Mouse (Mus musculus): ENCODE measurements at regions not wholly inside any gene's neighbourhood (a gene's known extent, or its start where the extent isn't known, plus 50 kb on each side); places are given as distances from the start of the nearest gene placed in this dataset.

GRCm38 (mm10) chr14:102925769-102926443 is 56.5 kb downstream of the Kctd12 start:
- Histone ChIP-seq H3K36me3 (ENCODE audit: control insufficient read depth, insufficient read depth, low read length) (no peaks in the 10 kb centered on the region), H3K4me1 (ENCODE audit: control insufficient read depth, insufficient read depth, insufficient read length) (peaks cover 34% of the 10 kb centered on the region), H3K4me3 (ENCODE audit: extremely low read depth, insufficient read depth, insufficient read length) (no peak overlapping the region), H3K27me3 (ENCODE audit: control insufficient read depth, insufficient read depth, low read length) (no peaks in the 10 kb centered on the region), H3K27ac (ENCODE audit: insufficient read depth, low read length) (no peak overlapping the region)
- TF ChIP-seq CTCF (IDR thresholded peaks at IDR 0.05; ENCODE audit: extremely low read depth, insufficient read depth, insufficient read length, insufficient replicate concordance) (no peak), POLR2A (IDR thresholded peaks at IDR 0.05; ENCODE audit: low read depth, low read length) (no peak)
- 79% methylated on average over 6 of the region's 6 CpGs for WGBS
- DNase-seq (ENCODE audit: low read depth in 1 of 2, low spot score in 2 of 2): no peak

DNA sequence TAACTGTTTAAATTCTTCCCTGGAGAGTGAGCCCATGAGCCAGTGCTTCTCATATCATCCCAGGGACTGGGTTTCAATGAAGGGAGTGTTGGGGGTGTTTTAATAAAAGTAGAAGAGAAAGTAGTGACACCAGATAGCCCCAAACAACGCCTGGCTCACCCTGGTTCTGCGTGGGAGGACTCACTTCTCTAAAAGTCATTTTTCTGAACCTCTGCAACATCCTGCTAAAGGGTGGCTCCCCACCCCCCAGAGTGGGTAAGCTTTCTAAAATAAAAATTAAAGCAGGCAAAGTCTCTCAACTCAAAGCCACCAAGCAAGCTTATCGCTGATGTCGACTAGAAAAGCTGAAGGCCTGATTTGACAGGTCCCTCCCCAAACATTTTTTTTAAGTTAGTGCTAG is 57.8 kb downstream of the Kctd12 start:
- peaks cover 32% of the 10 kb centered on the region for H3K4me1 ChIP-seq (ENCODE audit: control insufficient read depth, insufficient read depth, insufficient read length)
- no peaks in the 10 kb centered on the region for H3K27me3 ChIP-seq (ENCODE audit: control insufficient read depth, insufficient read depth, low read length)
- peak overlapping the region; percentile 94 for H3K27ac ChIP-seq (ENCODE audit: insufficient read depth, low read length)
- H3K36me3 ChIP-seq (ENCODE audit: control insufficient read depth, insufficient read depth, low read length): no peaks in the 10 kb centered on the region
- no peak overlapping the region for H3K4me3 ChIP-seq (ENCODE audit: extremely low read depth, insufficient read depth, insufficient read length)
- DNase-seq (ENCODE audit: low read depth in 1 of 2, low spot score in 2 of 2): peak; percentile 74 to 75
- TF ChIP-seq POLR2A (IDR thresholded peaks at IDR 0.05; ENCODE audit: low read depth, low read length): no peak
- no peak for TF ChIP-seq CTCF (IDR thresholded peaks at IDR 0.05; ENCODE audit: extremely low read depth, insufficient read depth, insufficient read length, insufficient replicate concordance)
- WGBS: 21% methylated on average over 4 of the region's 4 CpGs

- TF ChIP-seq CTCF (IDR thresholded peaks at IDR 0.05; ENCODE audit: extremely low read depth, insufficient read depth, insufficient read length, insufficient replicate concordance) (no peak), POLR2A (IDR thresholded peaks at IDR 0.05; ENCODE audit: low read depth, low read length) (no peak)
- Histone ChIP-seq H3K4me1 (ENCODE audit: control insufficient read depth, insufficient read depth, insufficient read length) (peaks cover 24% of the 10 kb centered on the region), H3K27ac (ENCODE audit: insufficient read depth, low read length) (peak overlapping the region; percentile 47), H3K4me3 (ENCODE audit: extremely low read depth, insufficient read depth, insufficient read length) (no peak overlapping the region), H3K27me3 (ENCODE audit: control insufficient read depth, insufficient read depth, low read length) (no peaks in the 10 kb centered on the region), H3K36me3 (ENCODE audit: control insufficient read depth, insufficient read depth, low read length) (no peaks in the 10 kb centered on the region)
- DNase-seq (ENCODE audit: low read depth in 1 of 2, low spot score in 2 of 2): no peak
- 36% methylated on average over 5 of the region's 5 CpGs for WGBS
These were observed 59.9 kb downstream of the Kctd12 start for GRCm38 (mm10) chr14:102922496-102922993.

DNA sequence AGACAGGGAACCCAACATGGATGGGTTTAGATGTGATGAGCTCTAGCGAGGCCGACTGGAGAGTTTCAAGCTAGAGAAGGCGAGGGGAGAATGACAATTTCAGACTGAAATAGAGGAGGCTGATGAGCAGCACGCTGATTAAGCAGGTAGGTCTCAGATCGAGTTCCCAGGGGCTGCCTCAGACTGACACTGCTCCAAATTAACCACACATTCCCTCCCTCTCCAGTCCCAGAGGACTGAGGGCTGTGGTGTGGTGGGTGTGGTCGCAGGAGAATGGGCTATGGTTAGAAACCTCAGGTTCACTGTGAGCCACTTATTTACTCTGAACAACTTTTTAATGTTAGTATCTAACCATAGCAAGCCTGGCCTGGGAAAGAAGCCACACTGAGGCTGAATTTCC is 62.0 kb downstream of the Kctd12 start:
- Histone ChIP-seq H3K36me3 (ENCODE audit: control insufficient read depth, insufficient read depth, low read length) (no peaks in the 10 kb centered on the region), H3K4me1 (ENCODE audit: control insufficient read depth, insufficient read depth, insufficient read length) (peaks cover 15% of the 10 kb centered on the region), H3K4me3 (ENCODE audit: extremely low read depth, insufficient read depth, insufficient read length) (no peak overlapping the region), H3K27ac (ENCODE audit: insufficient read depth, low read length) (no peak overlapping the region), H3K27me3 (ENCODE audit: control insufficient read depth, insufficient read depth, low read length) (no peaks in the 10 kb centered on the region)
- WGBS: 50% methylated on average over 6 of the region's 6 CpGs
- TF ChIP-seq POLR2A (IDR thresholded peaks at IDR 0.05; ENCODE audit: low read depth, low read length) (no peak), CTCF (IDR thresholded peaks at IDR 0.05; ENCODE audit: extremely low read depth, insufficient read depth, insufficient read length, insufficient replicate concordance) (no peak)
- no peak for DNase-seq (ENCODE audit: low read depth in 1 of 2, low spot score in 2 of 2)

DNA sequence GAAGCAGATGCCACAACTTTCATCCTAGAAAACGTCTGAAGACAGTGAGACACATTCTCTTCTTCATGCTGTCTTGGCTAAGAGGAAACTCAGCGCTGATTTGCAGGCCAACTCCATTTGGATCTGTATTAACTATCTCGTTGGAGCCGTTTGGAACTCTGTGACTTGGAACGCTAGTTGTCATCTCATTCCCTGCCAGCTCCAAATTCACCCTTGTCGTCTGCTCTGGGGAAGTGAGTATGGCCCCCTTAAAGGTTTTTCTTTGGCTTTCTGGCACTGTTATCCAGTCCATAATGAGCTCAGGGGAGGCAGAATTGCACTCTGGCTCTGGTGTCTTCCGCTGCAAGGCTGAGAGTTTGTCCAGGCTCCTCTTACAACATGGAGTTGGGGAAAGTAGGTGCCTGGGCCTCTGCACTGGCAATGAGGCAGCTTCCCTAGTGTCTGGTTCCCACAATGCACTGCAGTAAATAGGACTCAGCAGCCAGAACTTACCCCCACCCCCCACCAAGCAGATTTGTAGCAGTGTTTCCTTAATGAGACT is 63.1 kb downstream of the Kctd12 start:
- Histone ChIP-seq H3K27me3 (ENCODE audit: control insufficient read depth, insufficient read depth, low read length) (no peaks in the 10 kb centered on the region), H3K27ac (ENCODE audit: insufficient read depth, low read length) (no peak overlapping the region), H3K36me3 (ENCODE audit: control insufficient read depth, insufficient read depth, low read length) (no peaks in the 10 kb centered on the region), H3K4me1 (ENCODE audit: control insufficient read depth, insufficient read depth, insufficient read length) (peaks cover 7% of the 10 kb centered on the region), H3K4me3 (ENCODE audit: extremely low read depth, insufficient read depth, insufficient read length) (no peak overlapping the region)
- WGBS: 88% methylated on average over 7 of the region's 7 CpGs
- no peak for TF ChIP-seq CTCF (IDR thresholded peaks at IDR 0.05; ENCODE audit: extremely low read depth, insufficient read depth, insufficient read length, insufficient replicate concordance)
- no peak for TF ChIP-seq POLR2A (IDR thresholded peaks at IDR 0.05; ENCODE audit: low read depth, low read length)
- DNase-seq (ENCODE audit: low read depth in 1 of 2, low spot score in 2 of 2): no peak

DNA sequence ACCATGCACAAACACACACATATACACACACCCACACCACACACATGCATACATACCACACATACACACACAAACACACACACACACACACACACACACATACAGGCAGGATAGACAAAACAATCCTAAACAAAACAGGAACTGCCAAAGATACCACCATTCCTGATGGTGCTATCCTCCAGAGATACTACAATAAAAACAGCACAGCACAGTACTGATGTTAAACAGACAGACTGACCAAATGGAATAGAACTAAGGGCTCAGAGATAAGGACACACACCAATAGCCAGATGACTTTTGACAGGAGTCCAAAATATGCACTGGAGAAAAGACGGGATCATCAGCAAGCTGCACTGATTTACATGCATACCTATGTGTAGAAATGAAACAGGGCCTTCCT is 64.5 kb downstream of the Kctd12 start:
- WGBS: 93% methylated on average over 1 of the region's 1 CpGs
- no peaks in the 10 kb centered on the region for H3K27me3 ChIP-seq (ENCODE audit: control insufficient read depth, insufficient read depth, low read length)
- no peak overlapping the region for H3K4me3 ChIP-seq (ENCODE audit: extremely low read depth, insufficient read depth, insufficient read length)
- TF ChIP-seq CTCF (IDR thresholded peaks at IDR 0.05; ENCODE audit: extremely low read depth, insufficient read depth, insufficient read length, insufficient replicate concordance) (no peak), POLR2A (IDR thresholded peaks at IDR 0.05; ENCODE audit: low read depth, low read length) (no peak)
- no peak for DNase-seq (ENCODE audit: low read depth in 1 of 2, low spot score in 2 of 2)
- H3K27ac ChIP-seq (ENCODE audit: insufficient read depth, low read length): no peak overlapping the region
- H3K4me1 ChIP-seq (ENCODE audit: control insufficient read depth, insufficient read depth, insufficient read length): peaks cover 3% of the 10 kb centered on the region; the same call in 1 of the 2 replicates
- no peaks in the 10 kb centered on the region for H3K36me3 ChIP-seq (ENCODE audit: control insufficient read depth, insufficient read depth, low read length)

DNA sequence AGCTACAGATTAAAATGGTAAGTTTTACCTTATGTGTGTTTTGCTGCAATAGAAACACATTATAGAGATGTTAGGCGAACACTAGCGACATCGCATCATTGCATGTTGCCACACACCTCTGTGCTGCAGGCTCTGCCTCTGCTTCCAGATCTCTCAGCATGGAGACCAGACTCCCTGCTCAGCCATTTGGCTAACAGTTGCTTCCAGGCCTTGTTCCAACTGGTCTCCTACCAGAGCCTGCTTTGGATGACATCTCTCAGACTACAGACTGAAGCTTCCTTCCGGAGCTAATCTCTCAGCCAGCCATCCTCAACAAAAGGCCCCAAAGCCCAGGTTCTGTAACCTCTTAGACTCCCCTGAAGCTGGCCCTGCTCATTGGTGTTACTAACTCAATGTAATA is 66.5 kb downstream of the Kctd12 start:
- no peak overlapping the region for H3K27ac ChIP-seq (ENCODE audit: insufficient read depth, low read length)
- no peaks in the 10 kb centered on the region for H3K27me3 ChIP-seq (ENCODE audit: control insufficient read depth, insufficient read depth, low read length)
- 89% methylated on average over 4 of the region's 4 CpGs for WGBS
- H3K36me3 ChIP-seq (ENCODE audit: control insufficient read depth, insufficient read depth, low read length): no peaks in the 10 kb centered on the region
- DNase-seq (ENCODE audit: low read depth in 1 of 2, low spot score in 2 of 2): no peak
- TF ChIP-seq CTCF (IDR thresholded peaks at IDR 0.05; ENCODE audit: extremely low read depth, insufficient read depth, insufficient read length, insufficient replicate concordance) (no peak), POLR2A (IDR thresholded peaks at IDR 0.05; ENCODE audit: low read depth, low read length) (no peak)
- H3K4me3 ChIP-seq (ENCODE audit: extremely low read depth, insufficient read depth, insufficient read length): no peak overlapping the region
- peaks cover 4% of the 10 kb centered on the region; the same call in 1 of the 2 replicates for H3K4me1 ChIP-seq (ENCODE audit: control insufficient read depth, insufficient read depth, insufficient read length)
